Mouse (Mus musculus) splenic B cell, adult 2 months (primary cell): ENCODE data around the gene Gm20388.

ENCODE experiments used
- DNase-seq: peaks from one replicate; pipeline ENCODE4 v3.0.0-alpha.2; 2011; ENCODE audit warnings: low read depth, low spot score
- H3K27me3 ChIP-seq: 2 replicates; pipeline ENCODE4 v1.6.1; 2012; ENCODE audit warnings: mild to moderate bottlenecking, low read length, moderate library complexity, mixed read lengths; ENCODE audit not compliant: control insufficient read depth, poor library complexity, insufficient read depth, severe bottlenecking
- H3K36me3 ChIP-seq: 2 replicates; pipeline ENCODE4 v1.6.1; 2012; ENCODE audit warnings: mild to moderate bottlenecking, low read length, moderate library complexity, mixed read lengths; ENCODE audit not compliant: control insufficient read depth, poor library complexity, insufficient read depth, severe bottlenecking

Gm20388 gene

DNA sequence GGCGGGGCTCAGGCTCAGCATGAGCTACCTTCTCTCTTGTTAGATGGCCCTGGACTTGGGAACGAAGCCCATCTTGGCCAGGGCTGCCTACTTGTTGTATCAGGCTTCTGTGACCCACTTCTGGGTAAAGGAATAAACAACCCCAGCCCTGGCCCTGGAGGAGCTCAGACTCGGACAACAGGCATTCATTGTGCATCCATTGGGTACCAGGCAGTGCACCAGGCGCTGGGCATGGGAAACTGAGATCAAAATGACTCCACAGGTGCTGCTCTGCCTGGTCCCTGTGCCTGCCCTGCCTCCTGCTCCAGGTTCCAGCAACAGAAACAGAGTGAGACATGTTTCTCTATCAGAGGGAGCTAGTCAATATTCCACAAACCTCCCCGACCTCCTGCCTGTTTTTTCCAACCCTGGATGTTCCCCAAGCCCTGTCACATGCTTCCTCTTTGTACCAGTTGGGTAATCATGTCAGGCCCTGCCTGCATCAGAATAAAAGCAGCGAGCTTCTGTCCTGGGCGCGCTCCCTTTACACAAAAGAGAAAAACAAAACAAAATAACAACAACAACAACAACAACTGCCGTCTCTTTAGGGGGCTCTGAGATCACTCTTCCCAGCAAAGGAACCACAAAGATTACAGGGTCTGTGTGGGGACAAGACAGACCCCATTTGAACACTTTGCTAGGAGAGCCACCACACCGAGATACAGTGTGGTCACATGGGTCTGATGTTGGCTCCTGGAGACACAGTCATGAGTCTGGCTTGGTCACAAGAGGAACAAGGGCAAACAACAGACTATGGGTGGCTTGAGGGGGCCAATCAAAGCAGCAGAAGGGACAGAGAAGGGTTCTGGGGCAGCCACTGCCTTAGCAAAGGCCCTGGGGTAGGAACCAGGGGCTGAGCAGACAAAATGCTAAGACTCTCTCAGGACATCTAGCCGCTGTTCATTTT, 708.9 kb downstream of the Gm20388 start:
- Histone ChIP-seq H3K27me3 (peaks cover under 1% of the 10 kb centered on the region; the same call in 1 of the 2 replicates), H3K36me3 (no peaks in the 10 kb centered on the region)
- DNase-seq, result no peak

DNA sequence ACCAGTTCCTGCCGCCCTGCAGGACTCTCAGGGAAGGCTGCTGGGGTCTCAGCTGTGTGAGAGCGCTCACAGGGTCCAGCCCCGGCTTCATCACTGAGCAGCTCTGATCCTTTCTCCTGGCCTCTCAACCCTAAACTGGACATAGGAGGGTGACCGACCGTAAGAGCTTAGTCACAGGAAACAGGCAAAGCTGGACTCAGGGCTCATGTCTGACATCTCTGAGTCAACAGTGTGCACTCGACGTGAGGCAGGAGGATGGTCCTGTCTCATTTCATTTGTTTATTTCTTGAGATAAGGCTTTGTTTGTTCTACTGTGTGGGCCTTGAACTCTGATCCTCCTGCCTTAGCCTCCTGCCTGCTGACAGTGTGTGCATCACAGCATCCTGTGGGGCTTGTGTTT, 709.8 kb downstream of the Gm20388 start:
- no peaks in the 10 kb centered on the region for H3K27me3 ChIP-seq
- no peaks in the 10 kb centered on the region for H3K36me3 ChIP-seq
- no peak for DNase-seq

DNA sequence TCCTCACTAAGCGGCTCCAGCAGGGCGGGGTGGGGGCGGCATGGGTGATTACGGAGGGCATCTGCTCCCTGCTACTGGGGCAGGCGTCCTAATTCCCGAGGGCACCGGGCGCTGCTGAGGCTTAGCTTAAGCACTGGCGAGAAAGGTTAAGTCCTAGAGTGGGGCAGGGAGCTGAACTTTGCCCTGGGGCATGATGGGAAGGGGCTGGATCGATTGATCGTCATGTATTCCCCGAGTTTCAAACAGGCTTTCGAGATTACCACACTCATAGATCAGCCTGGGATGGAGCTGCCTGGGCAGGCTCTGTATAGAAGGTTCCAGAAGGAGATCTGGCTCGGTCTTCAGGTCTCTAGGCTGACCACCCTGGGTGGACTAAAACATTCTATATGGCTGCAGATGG, 711.5 kb downstream of the Gm20388 start:
- H3K27me3 ChIP-seq, result no peaks in the 10 kb centered on the region
- no peaks in the 10 kb centered on the region for H3K36me3 ChIP-seq
- DNase-seq, result no peak

DNA sequence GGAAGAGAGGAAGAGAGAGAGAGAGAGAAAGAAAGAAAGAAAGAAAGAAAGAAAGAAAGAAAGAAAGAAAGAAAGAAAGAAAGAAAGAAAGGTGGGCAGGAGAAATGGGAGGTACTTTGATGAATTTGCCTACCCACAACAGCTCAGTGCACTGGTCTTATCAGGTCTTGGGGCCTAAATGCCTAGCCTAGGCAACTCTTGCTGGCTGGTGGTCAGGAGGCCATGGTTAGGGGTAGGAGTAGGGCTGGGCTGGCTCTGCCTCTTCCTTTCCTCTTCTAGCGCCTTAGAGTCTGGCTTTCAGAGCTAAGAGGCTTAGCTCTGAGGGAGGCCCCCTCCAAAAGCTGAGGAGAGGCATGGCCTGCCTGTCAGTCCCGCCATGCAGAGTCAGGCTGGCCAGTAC, 713.0 kb downstream of the Gm20388 start:
- Histone ChIP-seq H3K27me3 (no peaks in the 10 kb centered on the region), H3K36me3 (no peaks in the 10 kb centered on the region)
- no peak for DNase-seq

DNA sequence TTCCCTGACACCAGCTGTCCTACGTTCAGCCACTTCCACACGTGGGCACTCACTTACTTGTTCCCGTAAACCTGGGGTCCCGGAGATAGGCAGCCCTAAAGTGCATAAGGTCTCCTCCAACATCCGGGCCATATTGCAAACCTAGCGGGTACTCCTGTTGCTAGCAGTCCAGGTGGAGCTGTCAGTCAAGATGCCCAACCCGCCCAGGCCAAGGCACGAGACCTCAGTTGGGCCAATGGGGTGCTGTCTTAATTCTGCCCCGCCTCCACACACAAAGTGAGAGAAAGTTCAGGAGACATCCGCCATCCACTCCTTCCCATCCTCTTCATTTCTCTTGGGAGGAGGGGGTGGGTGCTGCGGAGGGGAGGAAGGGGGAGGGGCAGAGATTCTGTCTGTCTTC, 715.8 kb downstream of the Gm20388 start:
- Histone ChIP-seq H3K27me3 (no peaks in the 10 kb centered on the region), H3K36me3 (no peaks in the 10 kb centered on the region)
- no peak for DNase-seq

DNA sequence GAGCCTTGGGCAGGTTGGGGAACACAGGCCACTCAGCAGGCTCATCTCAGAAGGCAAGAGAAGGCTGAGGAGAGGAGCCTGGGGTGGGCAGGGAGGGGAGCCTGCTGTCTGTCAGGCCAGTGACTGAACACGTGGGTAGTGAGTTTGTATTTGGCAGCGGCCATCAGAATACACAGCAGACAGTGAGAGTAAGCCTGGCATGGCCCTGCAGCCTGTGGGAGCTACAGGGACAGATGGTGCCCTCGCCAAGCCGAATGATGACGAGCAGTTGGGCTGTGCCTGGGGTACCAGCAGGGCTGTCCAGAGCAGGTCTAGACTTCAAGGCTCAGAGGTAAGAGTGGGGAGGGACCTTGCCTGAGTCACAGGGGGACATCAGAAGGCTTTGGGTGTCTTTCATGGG, 716.7 kb downstream of the Gm20388 start:
- DNase-seq, result no peak
- Histone ChIP-seq H3K36me3 (no peaks in the 10 kb centered on the region), H3K27me3 (no peaks in the 10 kb centered on the region)

DNA sequence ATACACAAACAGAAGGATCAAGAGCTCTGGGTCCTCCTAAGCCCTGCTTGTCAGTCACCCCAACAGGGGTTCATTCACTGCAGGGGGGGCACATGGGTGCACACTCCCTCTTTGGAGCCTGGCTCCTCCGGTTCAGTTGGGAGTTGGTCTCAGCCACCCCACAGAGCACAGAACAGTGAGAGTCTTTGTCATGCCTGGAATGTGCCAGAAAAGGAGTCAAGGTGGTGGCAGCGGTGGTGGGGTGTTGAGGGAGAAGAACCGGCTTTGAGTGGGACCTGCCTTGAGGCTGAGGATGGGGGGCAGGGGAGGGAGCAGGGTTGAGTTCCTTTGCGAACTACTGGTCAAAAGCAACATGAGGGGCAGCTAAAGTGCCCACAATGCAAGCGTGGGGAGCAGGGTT, 719.4 kb downstream of the Gm20388 start:
- Histone ChIP-seq H3K36me3 (no peaks in the 10 kb centered on the region), H3K27me3 (no peaks in the 10 kb centered on the region)
- DNase-seq, result no peak

DNA sequence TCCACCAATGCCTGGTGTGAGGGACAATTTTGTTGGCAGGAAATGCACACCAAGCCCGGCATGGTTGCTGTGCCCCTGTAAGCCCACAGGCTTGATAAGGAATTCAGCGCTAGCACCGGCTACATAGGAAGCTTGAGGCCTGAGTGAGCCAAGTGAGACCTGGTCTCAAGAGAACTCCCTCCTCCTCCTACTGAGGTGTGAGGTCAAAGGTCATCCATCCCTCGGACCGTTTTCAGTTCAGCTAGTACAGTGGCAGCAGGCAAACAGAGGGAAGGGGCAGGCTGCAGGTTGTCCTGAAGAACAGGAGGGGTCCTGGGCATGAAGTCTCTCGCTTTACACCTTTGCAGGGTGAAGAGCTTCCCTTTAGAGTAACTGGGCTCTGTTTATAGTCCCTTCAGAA, 720.2 kb downstream of the Gm20388 start:
- no peaks in the 10 kb centered on the region for H3K27me3 ChIP-seq
- no peaks in the 10 kb centered on the region for H3K36me3 ChIP-seq
- no peak for DNase-seq

DNA sequence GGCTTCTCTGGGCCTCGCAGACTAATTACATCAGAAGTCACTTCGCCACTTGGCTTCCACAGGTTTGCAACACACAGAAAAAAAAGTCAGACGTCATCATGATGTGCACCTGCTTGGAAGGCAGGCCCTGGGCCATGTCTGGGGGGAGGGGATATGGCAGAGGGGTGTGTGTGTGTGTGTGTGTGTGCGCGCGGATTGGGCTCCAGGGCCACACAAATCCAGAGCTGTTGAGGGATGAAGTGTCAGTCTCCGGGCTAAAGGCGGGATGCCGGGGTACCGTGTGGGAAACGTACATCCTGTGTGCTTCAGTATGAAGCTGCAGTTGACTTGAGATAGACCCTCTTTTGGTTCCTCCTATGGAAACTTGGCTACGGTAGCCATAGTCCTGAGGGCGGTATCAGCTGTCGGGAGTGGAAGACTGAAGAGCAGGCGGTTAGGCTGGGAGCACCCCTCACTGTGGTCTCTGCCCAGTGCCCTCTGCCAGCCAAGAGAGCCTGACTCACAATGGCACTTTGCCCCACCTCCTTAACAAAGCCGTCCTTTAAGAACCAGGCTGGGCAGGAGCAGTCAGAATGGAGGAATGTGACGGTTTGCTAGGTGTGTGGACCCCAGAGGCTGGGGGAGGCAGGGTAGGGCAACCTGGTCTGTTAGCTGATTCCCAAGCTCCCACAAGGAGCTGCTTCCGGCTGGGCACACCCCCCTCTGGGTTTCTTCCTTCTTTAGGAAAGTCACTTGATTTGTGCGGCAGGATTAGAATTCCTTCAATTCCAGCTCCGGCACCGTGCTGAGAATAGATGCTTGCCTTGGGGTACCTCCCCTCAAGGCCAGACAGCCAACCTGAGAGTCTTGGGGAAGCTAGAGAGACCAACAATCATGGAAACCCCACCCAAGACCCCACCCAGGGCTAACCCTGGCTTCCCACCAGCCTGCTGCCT, 721.1 kb downstream of the Gm20388 start:
- H3K36me3 ChIP-seq, result no peaks in the 10 kb centered on the region
- no peaks in the 10 kb centered on the region for H3K27me3 ChIP-seq
- no peak for DNase-seq

DNA sequence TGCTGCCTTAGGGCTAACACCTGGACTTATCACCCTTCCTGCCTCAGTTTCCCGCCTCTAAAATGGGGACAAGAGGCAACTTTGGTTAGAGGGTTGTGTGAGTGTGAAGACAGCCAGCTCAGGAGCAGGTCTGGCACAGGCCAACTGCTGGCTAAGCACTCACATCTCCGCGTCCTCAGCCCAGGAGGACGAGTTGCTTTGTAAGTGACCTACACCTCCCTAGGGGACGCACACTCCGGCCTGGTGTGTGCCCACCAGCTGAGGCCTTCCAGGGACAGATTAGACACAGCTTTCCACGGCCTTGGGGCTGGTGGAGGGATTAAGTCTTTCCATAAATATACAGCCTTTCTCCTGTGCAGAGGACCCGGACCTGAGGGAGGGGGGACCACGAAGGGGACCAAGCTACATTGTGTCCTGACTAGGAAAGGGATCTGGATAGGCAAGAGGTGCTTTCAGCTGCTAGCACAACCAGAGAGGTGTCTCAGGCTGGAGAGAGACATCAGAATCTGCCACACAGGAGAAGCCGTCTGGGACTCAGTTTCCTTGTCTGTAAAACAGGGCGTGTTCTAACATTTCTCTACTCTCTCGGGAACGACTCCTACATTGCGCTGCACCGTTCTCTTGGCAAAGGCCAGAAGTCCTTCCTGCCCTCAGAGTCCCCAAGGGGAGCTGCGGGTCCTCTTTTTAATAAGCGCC, 722.5 kb downstream of the Gm20388 start:
- no peak for DNase-seq
- Histone ChIP-seq H3K36me3 (no peaks in the 10 kb centered on the region), H3K27me3 (no peaks in the 10 kb centered on the region)

DNA sequence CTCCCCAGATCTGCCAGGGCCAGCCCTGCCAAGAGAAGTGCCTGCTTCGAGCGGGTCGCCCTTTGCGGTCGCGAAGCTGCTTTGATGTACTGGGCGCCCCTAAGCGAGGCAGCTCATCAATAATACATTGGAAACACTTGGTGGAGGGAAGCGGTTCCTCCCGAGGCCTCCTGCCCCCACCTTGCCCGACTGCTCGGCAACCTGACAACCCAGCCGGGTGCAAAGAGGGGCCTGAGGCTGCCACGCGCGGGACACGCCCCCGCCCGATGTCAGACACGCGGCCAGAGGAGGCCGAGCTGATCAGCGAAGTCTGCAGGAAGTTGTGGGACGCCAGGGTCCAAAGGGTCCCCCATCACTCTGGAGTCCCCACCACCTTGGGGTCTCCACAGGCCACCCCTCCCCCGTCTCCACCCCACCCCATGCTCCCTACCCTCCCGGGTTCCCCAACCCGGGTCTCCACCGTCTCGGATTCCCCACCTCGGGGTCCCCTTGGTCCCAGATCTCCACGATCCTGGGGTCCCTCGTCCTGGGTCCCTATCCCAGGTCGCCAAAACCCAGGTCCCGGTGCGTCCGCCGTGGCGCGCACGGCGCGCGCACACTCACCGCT, 723.1 kb downstream of the Gm20388 start:
- Histone ChIP-seq H3K27me3 (no peaks in the 10 kb centered on the region), H3K36me3 (no peaks in the 10 kb centered on the region)
- DNase-seq, result peak; percentile 12

DNA sequence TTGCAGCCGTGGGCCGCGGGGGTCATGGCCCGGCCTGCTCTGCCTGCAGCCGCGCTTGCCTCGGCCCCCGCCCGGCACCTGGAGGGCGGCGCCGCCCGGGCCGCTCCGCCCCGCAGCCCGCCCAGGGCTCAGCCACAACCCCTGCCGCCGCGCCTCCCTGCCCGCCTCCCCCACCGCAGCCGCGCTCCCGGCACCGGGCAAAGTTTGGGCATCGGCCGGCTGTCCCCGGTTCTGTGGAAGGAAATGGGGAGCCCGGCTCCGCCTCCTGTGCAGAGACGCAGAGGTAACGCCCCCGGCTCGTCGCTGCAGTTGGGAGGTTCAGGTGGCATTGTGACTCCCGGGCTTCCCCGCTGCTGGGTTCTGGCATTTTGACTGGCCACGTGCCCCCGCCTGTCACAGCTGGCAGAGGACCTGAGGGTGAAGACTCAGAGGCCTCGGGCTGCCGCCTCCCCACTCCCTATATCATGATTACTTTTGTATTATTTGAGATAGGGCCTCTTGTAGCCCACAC, 723.7 kb downstream of the Gm20388 start:
- peak; percentile 59 for DNase-seq
- no peaks in the 10 kb centered on the region for H3K27me3 ChIP-seq

DNA sequence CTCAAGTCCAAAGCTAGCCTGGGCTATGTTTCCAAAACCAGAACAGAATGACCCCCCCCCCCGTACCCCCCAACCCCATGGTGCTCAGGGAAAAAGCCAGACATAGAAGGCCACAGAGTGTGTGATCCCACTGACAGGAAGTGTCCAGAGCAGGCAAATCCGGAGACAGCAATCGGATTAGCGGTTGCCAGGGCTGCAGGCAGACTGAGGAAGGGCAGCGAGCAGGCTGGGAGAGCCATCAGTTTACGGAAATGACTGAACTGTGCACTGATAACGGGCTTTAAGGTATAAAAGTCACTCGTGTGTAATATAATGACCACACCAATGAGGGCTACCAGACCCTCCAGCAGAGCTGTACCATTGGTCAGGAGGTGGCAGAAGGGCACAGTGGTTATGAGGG, 730.6 kb downstream of the Gm20388 start:
- no peak for DNase-seq
- Histone ChIP-seq H3K36me3 (no peaks in the 10 kb centered on the region), H3K27me3 (no peaks in the 10 kb centered on the region)

More for the DNA sequence above, 723.7 kb downstream of the Gm20388 start:
- H3K36me3 ChIP-seq, result no peaks in the 10 kb centered on the region

DNA sequence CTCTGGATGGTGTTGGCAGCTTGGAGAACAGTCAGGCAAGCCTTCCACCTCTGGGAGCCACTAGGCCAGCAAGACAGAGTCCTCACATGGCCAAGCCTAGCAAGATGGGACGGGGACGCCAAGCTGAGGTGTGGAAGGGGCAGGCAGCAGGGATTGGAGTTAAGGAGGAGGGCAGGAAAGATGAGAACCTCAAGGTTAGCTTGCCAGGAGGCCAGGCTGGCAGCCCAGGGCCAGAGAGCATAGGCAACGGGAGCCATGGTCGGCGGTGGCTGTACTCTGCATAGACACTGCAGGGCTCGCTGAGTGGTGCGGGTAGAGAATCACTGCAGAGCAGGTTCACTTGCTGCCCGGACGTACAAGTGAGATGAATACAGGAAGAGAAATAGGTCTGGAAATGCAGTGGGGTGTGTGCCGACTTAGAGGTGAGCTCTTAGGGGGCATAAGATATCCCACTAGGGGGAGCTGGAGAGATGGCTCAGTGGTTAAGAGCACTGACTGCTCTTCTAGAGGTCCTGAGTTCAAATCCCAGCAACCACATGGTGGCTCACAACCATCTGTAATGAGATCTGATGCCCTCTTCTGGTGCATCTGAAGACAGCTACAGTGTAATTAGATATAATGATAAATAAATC, 731.5 kb downstream of the Gm20388 start:
- Histone ChIP-seq H3K27me3 (no peaks in the 10 kb centered on the region), H3K36me3 (no peaks in the 10 kb centered on the region)
- DNase-seq, result peak; percentile 30
